Mouse (Mus musculus) heart, adult 9 months (tissue): ENCODE data around the gene Tm6sf1.

Experiments
- DNase-seq, 2 experiments: peaks; one replicate each; pipeline ENCODE4 v3.0.0; 2022; ENCODE audit warnings: low spot score in 2 of 2

Gene Tm6sf1

DNA sequence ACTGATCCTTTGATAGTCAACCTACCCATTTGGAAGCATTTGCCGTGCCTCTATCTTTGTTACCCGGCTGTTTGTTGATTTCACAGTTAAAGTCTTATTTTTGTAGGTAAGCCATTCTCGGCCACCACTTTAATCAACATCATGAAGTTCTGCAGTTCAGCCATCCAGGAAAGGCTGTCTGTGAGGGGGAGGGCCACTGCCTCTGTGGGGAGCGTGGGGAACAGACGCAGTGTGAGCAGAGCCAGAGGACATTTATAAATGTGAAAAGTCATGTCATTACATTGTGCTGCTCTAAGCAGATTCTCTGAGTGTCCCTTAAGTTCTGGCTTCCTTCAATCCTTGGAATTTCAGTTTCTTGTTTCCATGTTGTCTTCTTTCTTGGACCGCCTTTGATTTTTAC, 8.6 kb upstream of the Tm6sf1 start:
- DNase-seq: no peak

GRCm38 (mm10) chr7:81851706-81852105, 7.1 kb upstream of the Tm6sf1 start:
- DNase-seq: no peak

GRCm38 (mm10) chr7:81854568-81855307, 4.1 kb upstream of the Tm6sf1 start:
- DNase-seq: no peak

DNA sequence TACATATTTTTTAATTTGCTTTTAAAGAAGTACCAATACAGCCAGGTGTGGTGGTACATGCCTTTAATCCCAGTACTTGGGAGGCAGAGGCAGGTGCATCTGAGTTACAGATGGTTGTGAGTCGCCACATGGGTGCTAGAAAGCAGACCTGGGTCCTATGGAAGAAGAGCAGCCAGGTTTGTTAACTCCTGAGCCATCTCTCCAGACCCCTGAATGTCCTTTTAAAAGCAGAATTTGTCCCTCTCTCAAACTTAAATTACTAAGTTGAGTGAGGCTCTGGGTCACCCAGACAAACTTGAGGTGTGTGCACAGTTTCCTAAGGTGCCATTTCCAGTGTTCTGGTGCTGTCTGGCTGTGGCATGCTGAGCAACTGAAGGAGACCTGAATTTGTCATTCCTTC, 3.1 kb upstream of the Tm6sf1 start, which contains the start of gene Gm10160:
Gene Gm10160, minus strand, starts transcription at position 101 of the 400 bp plus-strand sequence.
- DNase-seq: no peak

GRCm38 (mm10) chr7:81856221-81856620, 2.6 kb upstream of the Tm6sf1 start:
- no peak for DNase-seq

DNA sequence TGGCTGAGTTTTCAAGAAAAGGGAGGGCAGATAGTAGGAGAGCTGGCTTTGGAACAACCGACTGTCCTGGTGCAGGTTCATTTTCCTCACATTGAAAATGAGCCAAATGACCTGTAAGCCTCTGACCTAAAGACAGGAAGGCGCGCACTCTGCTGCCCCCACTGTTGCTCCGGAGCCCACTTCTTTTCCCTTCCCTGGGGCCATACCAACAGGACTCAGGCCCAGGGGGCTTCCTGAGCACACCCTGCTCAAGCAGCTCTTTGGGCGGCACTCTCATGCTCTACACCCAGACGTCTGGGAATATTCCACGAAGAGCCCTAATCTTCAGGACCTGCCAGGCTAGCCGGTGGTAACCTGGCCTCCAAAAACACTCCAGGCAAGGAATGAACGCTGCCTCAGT, 565 bp upstream of the Tm6sf1 start:
- DNase-seq: no peak

- peak; percentile 44 to 70 for DNase-seq
Observed at GRCm38 (mm10) chr7:81860071-81860470, 1.3 kb downstream of the Tm6sf1 start.

GRCm38 (mm10) chr7:81860996-81861395, 2.2 kb downstream of the Tm6sf1 start:
- no peak for DNase-seq

DNA sequence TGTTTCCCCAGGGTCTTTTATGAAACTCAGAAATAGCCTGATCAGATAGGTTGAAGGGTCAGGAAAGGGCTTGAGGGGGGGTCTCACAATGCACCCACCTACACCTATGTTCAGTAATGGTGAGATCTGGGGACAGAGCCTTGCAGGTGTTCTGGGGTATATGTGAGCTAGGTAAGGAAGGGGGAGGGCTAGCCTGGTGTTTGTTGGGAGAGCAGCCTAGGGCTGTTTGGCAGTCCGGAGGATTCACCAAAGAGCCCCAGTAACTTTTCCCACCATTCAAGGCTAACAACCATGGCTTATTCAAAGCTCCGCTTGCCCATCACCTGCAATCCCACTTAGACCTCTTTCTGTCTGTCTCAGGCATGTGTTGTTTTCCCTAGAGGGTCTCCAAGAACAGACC, 2.7 kb downstream of the Tm6sf1 start:
- DNase-seq: no peak

- DNase-seq: no peak
Observed at GRCm38 (mm10) chr7:81861921-81862320, 3.1 kb downstream of the Tm6sf1 start.

- peak; percentile 54 to 58 for DNase-seq
Observed at GRCm38 (mm10) chr7:81862587-81863583, 4.1 kb downstream of the Tm6sf1 start.

- DNase-seq: no peak
Observed at GRCm38 (mm10) chr7:81864552-81864951, 5.8 kb downstream of the Tm6sf1 start.

DNA sequence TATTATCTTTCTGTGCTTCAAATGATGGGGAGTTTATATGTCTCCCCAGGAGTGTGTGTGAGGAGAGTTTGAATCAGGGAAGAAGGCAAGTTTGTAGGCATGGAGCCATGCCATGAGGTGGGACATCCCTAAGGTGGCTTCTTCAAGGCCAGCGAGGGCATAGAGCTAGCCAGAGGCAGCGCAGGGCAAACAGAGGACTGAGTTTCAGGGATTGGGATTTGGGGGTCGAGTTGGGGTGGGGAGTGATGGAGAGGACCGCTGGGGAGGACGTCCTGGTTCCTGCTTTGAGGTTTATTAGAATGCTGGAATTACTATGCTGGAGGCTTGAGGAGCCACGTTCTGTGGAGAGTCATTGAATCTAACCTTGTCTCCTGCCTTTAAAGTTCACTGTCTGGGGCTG, 7.1 kb downstream of the Tm6sf1 start:
- no peak for DNase-seq

DNA sequence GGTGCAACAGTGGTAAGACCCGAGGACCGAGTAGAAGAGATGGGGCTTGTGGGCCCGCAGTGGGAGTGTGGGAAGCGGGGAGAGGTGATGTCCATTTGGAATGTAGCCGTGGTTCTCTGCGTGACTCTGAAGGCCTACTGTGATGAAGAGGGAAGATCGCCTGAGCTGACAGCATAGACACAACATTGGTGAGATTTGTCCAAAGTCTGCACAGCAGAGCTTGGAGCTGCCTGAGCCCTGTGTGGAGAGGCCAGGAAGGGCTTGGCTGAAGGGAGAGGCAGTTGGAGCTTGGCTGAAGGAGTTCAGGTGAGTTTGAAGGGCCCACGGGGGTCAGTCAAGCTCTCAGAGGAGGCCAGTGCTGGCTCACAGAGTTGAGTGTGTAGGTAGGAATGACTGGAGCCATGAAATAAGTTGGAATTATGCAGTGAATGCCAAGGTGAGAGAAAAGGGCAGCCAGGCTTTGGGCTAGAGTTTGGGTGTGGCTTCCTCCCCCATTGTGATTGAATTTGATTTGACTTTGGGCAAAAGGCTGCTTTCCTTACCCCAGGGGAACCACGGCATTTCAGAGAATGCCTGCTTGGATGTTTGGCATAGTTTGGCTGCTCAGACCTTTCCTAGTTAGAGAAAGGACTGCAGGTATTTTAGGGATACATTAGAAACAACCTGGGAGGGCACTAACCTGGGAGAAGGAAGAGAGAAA, 8.6 kb downstream of the Tm6sf1 start:
- no peak for DNase-seq

GRCm38 (mm10) chr7:81868158-81868557, 9.4 kb downstream of the Tm6sf1 start:
- peak; percentile 50 to 57 for DNase-seq

DNA sequence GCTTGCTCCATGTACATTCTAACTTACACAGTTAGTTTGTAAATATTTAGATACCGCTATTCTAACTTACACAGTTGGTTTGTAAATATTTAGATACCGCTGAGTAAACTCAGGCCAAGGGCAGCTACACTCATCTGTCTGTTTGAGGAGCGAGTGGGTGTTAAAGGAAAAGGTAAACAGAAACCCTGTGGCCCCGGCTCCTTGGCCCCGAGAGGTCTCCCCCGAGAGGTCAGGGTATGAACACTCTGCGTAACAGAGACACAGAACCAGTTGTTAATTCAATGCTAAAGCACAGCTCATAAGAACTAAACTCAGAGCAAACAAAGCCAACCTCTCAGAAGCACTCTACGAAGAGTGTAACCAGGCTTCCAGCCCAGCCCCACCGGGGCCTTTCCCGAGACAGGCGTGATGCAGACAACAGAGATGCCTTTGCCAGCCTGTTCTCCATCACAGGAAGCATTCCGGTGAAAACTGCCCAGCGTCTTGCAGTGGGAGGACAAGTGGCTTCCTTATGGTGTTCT, 13.8 kb downstream of the Tm6sf1 start:
- no peak for DNase-seq

- no peak for DNase-seq
Observed at GRCm38 (mm10) chr7:81873807-81874206, 15.0 kb downstream of the Tm6sf1 start.

DNA sequence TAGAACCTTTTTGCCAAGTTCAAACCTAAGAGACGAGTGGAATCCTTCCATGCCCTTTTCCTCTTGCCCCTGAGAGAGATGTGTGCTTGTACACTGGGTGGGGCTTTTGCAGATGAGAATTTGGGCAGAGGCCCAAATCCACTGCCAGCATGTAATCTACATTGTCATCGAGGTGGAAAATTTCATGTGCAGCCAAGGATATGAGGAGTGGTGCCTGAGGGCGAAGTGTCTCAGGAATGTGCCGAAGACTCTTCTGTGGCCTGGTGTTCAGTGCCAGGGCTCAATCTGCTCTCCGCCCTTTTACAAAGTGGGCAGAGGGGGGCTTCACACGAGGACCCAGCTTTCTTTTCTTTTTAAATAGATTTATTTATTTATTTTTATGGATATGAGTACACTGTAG, 15.8 kb downstream of the Tm6sf1 start:
- no peak for DNase-seq

- no peak for DNase-seq
Observed at GRCm38 (mm10) chr7:81875372-81875771, 16.6 kb downstream of the Tm6sf1 start.

- DNase-seq: no peak
Observed at GRCm38 (mm10) chr7:81880286-81880685, 21.5 kb downstream of the Tm6sf1 start.

DNA sequence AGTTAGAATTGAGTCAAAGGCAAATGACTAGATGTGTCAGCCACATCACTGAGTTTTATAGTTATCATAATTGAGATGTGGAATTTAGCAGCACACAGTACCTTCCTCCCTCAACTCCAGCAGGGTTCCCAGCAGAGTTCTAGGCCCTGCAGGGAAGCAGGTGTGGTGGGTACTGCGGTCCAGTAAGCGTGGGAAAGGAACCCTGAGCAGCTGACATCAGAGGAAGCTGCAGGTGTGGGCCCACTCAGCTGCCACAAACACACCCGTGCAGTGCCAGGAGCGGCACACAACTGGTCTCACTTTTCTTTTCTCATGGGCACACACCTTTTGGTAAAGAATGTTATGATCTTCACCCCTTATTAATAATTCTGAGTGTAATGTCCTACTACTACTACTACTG, 22.0 kb downstream of the Tm6sf1 start:
- DNase-seq: no peak

DNA sequence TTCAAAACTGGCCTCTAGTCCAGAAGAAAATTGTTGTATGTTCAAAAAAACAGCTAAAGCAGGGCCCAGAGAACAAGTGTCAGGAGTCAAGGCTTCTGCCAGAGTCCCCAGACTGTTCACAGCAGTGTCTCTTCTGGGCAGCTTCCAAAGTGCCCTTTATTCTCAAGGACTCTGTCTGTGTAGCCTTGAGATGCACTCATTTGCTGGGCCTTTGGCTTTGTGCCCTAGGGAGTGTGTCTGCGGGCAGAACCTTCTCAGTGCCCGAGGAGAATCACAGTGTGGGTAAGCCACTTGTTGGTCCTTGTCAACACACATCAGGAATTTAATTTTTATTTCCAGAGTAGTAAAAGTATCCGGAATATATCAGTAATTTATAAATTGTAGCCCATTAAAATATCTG, 22.8 kb downstream of the Tm6sf1 start:
- no peak for DNase-seq
